Mouse (Mus musculus) C3H10T1/2 (cell line): ENCODE data around the gene Mcoln1. TPM values are rescaled to one million over a fixed set of nuclear protein-coding genes. Genes with fewer than 3 reads are reported as not detected.

Experiments used
- polyA plus RNA-seq, 2 experiments: library from polyadenylated mRNA; unstranded; fragments of >200 nt; fragmentation: generic; extraction: Trizol; gene quantifications; one replicate each; pipeline ENCODE4 v1.2.1; 2012; ENCODE audit warnings: missing spikeins in 2 of 2

The Mcoln1 gene
- 10 to 100 TPM; 24.2 to 49.7 TPM for polyA plus RNA-seq

DNA sequence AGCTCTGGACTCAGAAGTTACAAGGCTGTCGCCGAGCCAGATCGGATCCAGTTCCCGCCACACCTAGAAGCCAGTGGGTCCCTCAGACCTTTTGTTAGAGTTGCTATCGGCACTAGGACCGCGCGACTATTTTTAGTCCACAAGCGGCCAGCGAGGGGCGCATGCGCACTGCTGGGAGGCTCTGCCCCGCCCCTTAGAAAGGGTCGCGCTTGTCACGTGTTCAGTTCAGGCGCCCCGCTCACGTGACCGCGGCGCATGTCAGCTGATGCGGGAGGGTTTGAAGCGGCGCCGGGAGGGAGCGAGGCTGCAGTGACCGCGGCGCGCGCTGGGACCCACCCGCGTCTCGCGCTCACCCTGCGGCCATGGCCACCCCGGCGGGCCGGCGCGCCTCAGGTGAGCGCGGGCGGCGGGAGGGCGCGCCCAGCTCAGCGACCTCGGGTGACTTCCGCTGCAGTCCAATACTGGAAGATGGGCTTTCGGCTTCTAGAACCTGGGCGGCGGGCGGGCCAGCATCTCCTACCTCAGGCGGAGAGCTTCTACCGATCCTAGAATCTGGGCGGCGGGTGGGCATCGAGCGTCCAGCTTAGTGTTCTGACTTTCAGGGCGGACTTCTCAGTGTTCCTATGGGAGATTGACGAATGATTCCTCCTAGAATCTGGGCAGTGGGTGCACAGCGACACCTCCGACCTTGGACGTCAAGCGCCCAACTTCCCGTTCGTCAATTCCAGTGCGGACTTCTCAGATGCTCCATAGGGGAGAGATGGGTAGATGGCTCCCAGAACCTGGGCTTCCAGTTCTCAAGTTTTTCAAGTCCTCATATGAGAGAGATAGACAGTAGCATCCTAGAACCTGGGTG, at the start of gene Mcoln1:
Mcoln1 (plus strand) TSS at position 223 of the 856 bp plus-strand sequence.

DNA sequence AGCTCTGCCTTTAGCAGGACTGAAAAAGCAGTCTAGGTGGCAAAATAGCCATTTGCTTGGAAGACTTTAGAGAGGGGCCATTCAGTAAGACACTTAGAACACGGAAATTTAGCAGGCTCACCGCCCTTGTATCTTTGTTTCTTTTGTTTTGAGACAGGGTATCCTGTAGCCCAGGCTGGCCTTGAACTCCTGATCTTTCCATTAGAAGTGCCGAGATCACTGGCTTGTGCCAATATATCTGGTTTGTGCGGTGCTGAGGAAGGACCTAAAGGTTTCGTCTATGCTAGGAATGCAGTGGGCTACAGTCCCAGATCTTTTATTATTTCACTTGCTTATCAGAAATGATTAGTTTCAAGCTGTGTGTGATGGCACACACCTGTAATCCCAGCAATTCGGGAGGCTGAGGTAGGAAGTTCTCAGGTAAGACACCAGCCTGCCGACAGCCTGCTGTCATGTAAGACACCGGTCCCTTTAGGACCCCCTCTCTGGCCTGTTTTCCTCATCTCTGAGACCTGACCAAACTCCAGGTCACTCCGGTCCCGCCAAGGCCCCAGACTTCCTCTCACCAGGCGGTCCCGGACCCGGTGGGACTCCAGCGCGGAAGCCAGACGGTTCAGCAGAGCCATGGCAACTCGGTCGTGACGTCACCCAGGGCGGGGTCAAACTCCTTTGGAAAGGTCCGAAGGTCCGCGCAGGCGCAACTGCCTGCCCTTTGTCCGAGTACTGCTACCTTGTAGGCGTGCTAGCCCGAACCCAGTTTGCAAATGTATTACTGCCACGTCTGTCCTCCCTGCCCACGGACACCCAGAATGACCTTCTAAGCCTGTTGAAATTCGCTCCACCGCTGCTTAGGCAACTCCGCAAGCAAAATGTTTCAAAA, 33.0 kb upstream of the Mcoln1 start, which contains the start of gene Pex11g:
Pex11g (minus strand) TSS at position 675 of the 880 bp plus-strand sequence.

DNA sequence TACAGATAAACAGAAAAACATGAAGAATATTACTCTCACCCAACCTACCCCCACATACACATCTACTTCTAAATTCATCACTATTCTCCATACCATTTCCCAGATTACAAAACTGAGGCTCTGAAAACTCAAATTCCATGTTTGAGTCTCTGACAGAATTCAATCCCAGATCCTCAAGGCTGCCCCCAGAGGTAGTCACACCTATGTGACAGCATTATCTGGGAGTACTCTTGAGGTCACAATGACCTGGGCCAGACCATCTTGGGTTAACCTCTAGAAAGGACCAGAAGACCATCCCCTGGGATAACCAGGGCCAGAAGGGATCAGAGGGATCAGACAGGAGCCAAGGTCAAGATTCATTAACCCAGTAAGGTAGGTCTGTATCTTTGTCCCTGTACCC, 29.7 kb upstream of the Mcoln1 start, which contains the start of gene Tex45:
Tex45 (plus strand) TSS at position 301 of the 400 bp plus-strand sequence.

DNA sequence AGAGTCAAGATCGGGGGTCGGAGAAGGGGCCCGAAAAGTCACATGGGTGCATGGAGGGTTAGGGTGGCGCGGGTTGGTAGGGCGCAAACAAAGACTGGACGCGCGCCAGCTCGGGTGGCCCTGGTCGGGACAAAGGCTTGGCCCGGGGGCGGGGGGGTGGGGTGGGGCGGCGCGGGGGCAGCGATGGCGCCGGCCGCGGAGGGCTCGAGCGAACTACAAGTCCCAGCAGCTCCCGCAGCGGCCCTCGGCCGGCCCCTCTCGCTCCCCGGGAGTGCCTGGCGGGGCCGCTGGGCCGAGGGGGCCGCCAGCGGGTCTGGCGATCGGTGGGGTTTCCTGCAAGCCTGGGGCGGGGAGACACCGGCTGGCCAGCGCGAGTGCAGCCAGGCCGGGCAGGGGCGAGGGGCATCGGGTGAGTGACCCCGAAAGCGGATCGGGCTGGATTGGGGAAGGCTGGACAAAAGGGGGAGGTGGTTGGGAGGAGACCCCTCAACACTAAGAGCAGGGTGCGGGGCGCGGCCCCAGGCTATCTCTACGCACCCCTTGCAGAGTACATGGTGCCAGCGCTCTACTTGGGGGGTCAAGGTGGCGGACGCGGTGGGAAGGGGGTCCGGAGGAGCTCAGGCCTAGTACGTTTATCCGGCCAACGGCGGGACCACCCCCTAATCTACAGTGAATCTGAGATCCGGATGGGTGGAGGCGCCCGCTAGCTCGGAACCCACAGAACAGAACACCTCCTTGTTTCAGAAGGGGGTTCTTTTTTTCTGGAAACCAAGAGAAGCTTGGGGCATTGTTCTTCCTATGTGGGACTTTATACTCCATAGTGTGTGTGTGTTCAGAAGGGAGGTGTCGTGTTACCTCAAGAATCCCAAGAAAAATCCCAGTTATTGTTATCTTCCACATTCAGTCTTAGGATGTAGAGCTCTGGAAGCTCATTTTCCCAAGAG, 7.1 kb upstream of the Mcoln1 start, which contains the start of gene Zfp358:
Zfp358 (plus strand) TSS at position 238 of the 944 bp plus-strand sequence.

DNA sequence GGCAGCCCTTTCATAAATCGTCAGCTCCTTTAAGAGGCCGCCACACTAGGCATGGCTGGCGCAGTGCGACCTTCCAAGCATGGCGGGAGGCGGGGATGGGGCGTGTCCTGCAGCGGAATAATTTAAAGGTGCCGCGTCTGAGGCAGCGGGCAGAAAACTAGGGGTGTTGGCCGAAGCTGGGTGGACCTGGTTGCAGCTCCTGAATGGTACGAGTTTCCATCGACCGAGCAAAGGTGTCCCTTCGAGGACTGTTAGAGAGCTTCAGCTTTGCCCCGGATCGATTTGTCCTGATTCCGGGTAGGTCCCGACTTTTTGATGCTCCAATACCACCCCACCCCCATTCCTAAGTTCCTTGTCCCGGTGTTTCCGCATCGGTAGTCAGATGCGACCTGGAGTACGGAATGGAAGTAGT, 15.0 kb downstream of the Mcoln1 start, which contains the start of gene Pnpla6:
Pnpla6 (plus strand) TSS at position 125 of the 412 bp plus-strand sequence.

Other genes starting within 250 kb of the Mcoln1 start
- 1 to 10 TPM in 1 of 2 experiments, under 1 TPM in 1; 0.23 to 3.8 TPM for gene Insr, start 220.8 kb upstream of the Mcoln1 start, polyA plus RNA-seq
- gene A430078G23Rik, start 147.0 kb upstream of the Mcoln1 start, polyA plus RNA-seq: not detected
- gene Arhgef18, start 107.5 kb upstream of the Mcoln1 start, polyA plus RNA-seq: 10 to 100 TPM in 1 of 2 experiments, 1 to 10 TPM in 1; 5.3 to 13.2 TPM
- 1 to 10 TPM; 1.5 to 6.0 TPM for gene Pex11g, start 32.8 kb upstream of the Mcoln1 start, polyA plus RNA-seq
- gene Tex45, start 29.6 kb upstream of the Mcoln1 start, polyA plus RNA-seq: not detected
- gene Zfp358, start 7.3 kb upstream of the Mcoln1 start, polyA plus RNA-seq: 10 to 100 TPM; 37.6 to 70.1 TPM
- gene Pnpla6, start 14.9 kb downstream of the Mcoln1 start, polyA plus RNA-seq: 10 to 100 TPM in 1 of 2 experiments, 1 to 10 TPM in 1; 8.8 to 24.0 TPM
- under 1 TPM; 0.04 to 0.07 TPM for gene C330021F23Rik, start 67.5 kb downstream of the Mcoln1 start, polyA plus RNA-seq
- 1 to 10 TPM in 1 of 2 experiments, under 1 TPM in 1; 0.32 to 6.7 TPM for gene Camsap3, start 86.8 kb downstream of the Mcoln1 start, polyA plus RNA-seq
- 10 to 100 TPM; 31.9 to 41.7 TPM for gene Xab2, start 120.9 kb downstream of the Mcoln1 start, polyA plus RNA-seq
- gene Pet100, start 121.1 kb downstream of the Mcoln1 start, polyA plus RNA-seq: 100 to 1,000 TPM in 1 of 2 experiments, 10 to 100 TPM in 1; 93.7 to 124 TPM
- under 1 TPM; 0.06 to 0.09 TPM for gene Pcp2, start 125.1 kb downstream of the Mcoln1 start, polyA plus RNA-seq
- gene Stxbp2, start 130.5 kb downstream of the Mcoln1 start, polyA plus RNA-seq: 1 to 10 TPM; 1.6 TPM
- not detected for gene Retn, start 155.3 kb downstream of the Mcoln1 start, polyA plus RNA-seq
- not detected for gene Mcemp1, start 165.3 kb downstream of the Mcoln1 start, polyA plus RNA-seq
- 1 to 10 TPM; 1.4 to 5.9 TPM for gene Fcor, start 171.9 kb downstream of the Mcoln1 start, polyA plus RNA-seq
- 10 to 100 TPM; 31.8 to 37.4 TPM for gene Trappc5, start 175.8 kb downstream of the Mcoln1 start, polyA plus RNA-seq
- gene Fcer2a, start 193.7 kb downstream of the Mcoln1 start, polyA plus RNA-seq: under 1 TPM; 0.01 to 0.02 TPM
- gene Clec4g, start 220.2 kb downstream of the Mcoln1 start, polyA plus RNA-seq: not detected
- not detected for gene Cd209a, start 248.5 kb downstream of the Mcoln1 start, polyA plus RNA-seq